Mouse (Mus musculus) embryo, embryonic 11.5 days (tissue): ENCODE measurements around the gene Rhbdd3.

ENCODE experiments used
- DNase-seq: peaks from one replicate; pipeline ENCODE4 v3.0.0-alpha.2; 2012; ENCODE audit warnings: low read depth, low spot score

Rhbdd3 gene

DNA sequence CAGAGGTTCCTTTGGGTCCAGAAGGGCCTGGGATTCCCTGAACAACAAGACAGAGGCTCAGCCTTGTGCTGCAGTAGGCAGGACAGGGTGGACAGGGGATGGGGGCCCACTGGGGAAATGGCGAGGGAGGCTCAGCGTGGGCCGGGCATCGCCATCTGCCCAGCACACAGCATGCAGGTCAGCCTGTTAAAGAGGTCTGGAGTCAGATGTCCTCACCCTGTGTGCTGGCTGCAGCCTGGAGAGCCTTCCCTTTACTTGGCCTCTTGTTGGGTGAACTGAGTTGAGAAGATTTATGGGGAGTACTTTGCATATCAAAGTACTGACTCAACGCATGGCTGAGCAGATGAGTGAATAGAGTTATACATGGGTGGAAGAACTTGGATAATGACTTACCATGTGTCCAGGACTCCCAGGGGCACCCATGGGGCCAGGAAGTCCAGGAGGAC lies 30.3 kb downstream of the Rhbdd3 start:
- DNase-seq = no peak

DNA sequence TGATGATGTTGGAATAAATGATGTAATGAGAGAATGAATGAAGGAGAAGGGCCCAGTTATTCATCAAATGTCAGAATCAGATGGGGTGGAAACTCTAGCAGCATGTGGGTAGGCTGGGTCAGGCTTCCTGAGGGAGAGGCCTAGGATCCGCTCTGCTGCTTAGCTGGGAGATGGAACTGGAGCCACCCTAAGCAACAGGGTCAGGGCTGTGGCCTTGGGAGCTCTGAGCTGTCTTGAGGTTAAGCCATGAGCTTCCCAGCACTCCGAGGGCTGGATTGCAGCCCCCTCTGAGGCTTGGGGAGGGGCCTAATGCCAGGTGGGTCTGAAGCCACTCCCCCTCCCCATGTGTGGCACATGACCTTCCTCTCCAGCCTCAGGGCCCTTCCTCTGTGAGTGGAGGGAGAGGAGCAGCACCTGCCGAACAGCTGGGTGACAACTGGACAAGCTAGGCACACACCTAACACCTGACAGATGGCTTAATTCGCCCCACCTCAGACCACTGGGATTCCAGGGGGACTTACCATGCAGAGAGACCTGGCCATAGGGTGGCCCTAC lies 31.5 kb downstream of the Rhbdd3 start:
- DNase-seq = no peak

DNA sequence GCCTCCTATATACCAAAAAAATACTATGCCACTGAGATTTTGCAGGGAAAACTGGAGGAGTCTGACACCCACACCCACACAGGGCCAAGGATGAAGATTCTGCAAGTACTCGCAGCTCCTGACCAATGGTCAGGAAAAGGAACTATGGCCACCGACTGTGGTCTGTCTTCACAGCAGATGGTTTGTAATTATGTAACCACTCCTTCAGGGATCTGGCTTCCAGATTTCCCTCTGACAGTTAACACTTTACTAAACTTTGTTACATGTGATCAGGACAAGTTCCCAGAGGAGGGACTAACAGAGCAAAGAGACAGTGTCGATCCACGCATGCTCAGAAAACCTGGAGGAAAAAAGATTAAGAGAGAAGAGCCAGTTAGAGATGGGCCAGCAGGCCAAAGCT lies 34.0 kb downstream of the Rhbdd3 start:
- no peak for DNase-seq

DNA sequence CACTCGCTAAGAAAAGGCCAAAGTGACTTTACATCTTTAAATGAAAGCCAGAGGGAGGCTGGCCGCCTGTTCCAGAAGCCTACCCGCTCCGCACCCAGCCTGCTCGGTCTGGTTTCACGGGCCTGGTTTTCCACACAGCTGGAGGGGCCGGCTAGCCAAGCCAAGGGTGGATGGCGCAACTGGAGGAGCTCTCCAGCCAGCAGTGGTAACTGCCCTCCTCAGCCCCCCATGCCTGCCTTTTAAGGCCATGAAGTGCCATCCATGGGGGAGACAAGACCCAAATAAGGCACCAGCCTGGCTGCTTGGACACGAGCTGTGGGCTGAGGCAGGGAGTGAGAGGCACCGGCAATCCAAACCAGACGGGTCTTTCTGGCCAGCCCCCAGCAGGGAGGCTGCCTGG lies 37.2 kb downstream of the Rhbdd3 start:
- no peak for DNase-seq

DNA sequence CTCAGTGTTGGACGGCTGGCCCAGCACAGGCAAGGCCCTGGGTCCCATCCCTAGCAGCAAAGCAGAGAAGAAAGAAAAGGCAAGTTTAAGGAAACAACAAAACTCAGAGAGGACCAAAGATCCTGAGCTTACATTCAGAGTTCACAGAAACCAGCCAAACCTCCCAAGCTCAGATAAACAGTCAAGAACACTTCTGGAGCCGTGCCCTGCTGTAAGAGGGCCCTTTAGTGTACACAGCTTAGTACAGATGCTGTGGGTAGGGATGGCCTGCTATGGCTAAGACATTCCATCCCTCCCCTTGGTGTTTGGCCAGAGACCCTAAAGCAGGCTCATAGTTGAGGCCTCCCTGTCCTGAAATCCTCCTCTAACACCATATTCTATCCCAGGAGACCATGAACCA lies 39.9 kb downstream of the Rhbdd3 start:
- DNase-seq = no peak

DNA sequence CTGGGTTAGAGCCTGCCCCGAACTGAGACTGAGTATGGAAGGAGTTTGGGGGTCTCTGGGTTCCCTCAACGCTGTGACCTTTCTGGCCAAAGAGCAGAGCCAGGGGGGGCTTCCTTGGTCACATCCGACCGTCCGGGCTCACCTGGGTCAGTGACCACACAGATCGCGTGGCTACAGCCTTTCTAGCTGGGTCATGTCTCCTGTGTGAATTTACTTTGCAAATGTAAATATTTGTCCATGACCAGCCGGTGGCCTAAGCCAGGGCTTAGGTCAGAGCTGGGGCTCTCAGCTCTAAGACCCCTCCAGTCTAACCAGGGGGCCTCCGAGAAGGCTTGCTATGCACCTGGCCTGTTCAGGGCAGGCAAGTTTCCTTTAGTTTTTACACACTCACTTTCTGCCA lies 40.6 kb downstream of the Rhbdd3 start:
- DNase-seq = no peak

DNA sequence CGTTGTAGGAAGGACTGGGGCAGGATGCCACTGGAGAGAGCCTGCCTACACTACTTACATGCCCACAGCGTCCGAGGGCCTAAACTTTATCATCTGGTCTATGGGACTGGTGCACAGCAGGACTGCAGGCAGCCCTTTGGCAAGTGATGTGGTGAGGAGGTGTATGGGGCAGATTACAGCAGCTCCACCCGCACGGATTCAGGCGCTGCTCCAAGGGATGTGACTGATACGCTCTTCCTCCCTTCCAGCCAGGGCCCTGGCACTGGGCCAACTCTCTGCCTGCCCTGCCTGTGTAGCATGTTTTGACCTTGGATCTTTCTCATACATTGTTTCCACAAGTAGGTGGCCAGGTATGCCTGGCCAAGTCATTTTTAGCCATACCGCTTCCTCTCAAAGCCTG lies 41.9 kb downstream of the Rhbdd3 start:
- DNase-seq = no peak

DNA sequence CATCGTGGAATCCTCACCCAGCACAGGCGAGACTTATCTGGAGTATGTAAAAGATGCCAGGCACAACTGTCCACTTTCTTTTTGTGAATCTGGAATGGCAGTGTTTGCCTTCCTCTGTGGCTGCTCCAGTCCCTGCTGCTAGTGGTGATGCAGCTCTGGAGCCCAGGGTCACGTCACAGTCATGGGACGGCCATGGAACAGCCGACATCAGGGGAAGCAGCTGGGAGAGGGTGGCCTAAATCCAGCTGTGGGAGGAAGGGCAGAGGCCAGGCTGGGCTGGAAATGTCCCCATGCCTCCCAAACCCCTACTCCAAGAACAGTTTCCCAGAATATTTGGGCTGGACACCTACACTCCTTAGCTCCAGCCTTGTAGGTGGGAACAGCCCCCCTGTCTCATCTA lies 42.5 kb downstream of the Rhbdd3 start:
- no peak for DNase-seq

DNA sequence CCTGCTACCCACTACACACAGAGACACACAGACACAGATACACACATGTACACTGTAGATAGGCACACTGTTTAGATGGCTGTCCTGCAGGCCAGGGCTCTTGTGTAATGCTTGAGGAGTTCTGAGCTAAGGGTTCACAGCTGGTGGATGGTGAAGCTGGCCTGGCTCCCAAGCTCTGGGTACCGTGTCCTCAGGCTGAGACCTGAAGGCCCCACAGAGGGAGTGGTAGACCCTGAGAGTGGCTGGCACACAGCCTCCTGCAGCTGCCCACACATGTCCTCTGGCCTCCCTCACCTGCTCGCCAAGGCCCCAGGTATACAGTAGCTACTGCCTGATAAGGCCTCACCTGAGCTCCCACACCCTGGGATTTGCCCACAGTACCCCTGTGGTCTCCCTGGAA lies 43.2 kb downstream of the Rhbdd3 start:
- DNase-seq = no peak

DNA sequence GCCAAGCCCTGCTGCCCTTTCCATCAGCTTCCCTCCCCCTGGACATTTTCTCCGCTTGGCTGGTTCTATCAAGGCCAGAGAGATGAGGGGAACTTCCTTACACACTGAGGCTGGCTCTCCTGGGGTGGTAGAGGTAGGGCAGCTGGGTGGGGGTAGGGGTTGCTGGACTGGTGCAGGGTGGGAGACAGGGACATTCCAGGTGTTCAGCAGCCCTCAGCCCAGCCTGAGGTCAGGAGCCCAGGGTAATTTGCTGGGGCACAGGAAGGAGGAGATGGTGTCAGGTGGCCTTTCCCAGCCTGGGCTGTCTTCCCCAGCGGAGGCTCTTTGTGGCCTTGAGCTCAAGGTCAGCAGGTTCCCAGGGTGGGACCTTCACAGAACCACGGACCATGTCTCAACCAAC lies 46.9 kb downstream of the Rhbdd3 start:
- no peak for DNase-seq

DNA sequence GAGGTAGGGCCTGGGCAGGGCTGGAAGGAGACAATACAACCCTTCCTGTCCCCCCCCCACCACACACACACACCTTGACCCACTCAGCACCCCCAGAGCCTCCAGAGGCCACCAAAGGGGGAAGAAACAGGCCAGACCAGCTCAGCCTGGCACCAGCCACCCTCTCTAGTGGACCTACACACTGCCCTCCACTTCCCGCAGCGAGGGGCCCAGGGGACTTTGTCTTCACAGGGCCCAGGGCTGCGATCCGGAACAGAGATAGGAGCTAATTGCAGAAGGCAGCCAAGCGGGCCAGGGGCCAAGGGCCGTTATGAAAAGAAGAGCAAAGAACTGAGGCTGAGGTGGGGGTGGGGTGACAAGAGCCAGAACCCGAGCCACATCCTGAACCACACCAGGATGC lies 50.5 kb downstream of the Rhbdd3 start:
- no peak for DNase-seq

DNA sequence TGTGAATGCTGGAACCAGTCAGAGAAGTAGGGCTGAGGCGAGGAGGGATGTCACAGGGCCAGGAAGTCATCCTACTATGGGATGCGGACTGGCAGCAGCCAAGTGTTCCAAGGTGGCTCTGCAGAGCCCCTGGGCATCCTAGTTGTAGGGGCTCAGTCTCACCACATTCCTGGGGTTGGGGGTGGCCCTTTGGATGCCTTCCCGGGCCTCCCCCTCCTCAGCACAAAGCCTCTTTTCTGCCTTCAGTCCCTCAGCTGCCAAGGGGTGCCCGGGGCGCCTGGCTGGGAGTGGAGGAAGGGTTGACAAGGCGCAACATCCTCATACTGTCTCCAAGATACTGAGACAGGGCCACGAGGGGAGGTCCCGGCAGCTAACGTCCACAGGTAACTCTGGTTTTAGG lies 51.2 kb downstream of the Rhbdd3 start:
- no peak for DNase-seq

DNA sequence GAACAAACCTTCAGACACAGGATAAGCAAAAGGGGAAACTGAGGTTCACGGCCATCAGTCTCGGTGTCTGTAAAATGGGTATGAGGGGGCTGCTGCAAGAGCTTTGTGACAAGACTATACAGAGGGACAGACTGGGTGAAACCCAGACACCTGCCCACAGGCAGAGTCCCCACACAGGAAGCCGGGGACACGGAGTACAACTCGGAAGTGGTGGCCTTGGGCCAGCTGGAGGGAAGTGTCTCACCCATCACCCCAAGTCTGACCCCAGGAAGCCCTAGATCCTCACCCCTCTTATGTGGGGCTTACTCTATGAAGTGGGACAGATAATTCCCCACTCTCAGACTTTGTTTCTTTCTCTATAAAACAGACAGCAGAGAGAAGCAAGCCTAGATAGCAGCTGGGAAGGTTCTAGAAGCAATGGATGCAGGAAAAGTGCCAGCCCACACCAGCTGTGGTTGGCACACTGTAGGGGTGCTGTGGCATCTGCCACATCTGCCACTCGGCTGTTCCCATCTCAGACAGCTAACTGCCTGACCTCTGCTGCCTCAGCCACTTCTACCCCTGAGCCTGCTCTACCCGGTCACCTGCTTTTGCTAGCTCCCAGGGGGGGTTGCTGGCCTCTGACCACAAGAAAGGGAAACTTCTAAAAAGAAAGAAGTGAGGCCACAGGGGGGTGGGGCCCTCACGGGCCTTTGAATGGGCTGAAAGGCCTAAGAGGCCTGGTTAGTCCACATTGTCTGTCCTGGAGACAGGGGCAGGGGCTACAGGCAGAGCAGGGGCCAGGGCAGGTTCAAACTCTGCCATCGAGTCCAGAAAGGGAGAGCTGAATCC lies 51.9 kb downstream of the Rhbdd3 start:
- DNase-seq = no peak

DNA sequence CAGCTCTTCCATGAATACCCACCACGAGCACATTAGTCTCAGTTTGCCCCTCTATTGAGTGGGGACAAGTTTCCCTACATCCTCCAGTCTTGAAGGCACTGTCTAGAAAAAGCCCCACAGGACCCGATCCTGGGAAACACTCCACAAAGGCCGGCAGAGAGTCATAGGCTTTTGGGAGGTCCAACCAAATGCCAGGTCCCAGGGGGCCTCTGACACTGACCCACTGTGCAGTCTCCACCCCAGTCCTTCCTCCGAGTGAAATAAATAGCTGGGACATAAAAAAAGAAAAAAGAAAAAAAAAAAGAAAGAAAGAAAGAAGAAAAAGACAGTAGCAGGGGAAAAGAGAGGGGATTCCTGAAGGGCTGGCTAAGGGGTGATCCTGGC lies 52.5 kb downstream of the Rhbdd3 start:
- DNase-seq = no peak

DNA sequence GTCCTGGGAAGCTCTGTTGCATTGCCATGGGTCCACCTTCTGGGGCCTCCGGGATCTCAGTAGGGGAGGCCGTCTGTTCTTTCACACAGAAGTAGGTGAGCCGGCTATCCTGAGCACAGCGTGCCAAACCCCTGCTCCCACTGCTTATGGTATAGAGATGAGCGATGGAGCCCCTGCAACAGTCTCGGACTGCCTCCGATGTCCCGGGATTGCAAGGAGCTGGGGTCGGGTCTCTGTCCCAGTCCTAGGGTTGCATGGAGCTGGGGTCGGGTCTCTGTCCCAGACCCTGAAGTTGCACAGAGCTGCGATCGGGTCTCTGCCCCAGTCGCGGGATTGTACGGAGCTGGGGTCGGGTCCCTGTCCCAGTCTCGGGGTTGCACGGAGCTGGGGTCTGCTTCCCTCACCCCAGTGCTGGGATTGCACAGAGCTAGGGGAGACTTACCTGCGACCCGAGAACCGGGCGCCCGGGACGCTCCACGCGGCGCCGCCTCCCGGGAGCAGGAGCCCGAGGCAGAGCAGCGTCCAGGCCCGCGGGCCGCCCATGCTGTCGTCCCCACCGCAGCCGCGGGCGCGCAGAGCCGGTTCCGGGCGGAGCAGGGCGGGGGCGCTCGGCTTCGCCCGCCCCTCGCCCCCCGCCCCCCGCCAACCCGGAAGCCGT lies 53.1 kb downstream of the Rhbdd3 start, which contains the start of gene Emid1:
Emid1 (minus strand) TSS at position 578 of the 658 bp plus-strand sequence.
- no peak for DNase-seq

DNA sequence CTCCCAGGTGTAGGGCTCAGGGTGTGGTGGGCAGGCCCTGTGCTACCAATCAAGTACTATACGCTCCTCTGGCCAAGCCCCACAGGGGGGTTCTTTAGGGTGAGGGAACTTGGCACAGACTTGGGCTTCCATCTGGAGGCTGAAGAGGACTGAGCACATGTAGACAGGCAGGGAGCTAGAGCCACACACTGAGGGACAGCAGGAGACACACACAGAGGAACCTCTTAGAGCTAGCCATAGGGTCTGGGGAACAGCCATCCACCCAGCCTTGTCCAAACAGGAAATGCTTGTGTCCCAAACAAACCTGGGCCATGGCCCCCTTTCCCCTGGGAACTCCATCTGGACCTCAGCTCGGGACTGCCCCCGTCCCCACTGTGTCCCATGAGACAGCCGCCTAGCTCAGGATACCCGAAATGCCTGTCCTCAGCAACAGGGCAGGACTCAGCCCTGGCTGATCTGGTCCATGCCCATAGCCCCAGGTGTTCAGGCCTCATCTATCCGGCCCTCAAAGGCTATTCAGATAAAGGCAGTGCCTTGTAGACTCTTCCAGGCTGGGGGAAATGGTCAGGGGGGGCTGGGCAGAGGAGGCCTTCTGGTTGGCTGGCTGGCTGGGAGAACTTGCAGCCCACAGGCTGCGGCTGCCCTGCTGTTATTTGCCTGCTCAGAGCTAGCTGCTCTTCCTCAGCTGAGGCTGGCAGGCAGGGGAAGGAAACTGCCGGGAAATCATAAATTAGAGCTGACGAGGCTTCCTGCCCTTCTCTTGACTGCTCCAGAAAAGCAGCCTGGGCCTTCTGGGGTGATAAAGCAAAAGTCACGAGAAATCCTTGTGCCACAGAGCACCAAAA lies 56.5 kb downstream of the Rhbdd3 start:
- DNase-seq = no peak
